Mouse (Mus musculus): ENCODE results near the gene Luzp1. TPM values are rescaled to one million over a fixed set of nuclear protein-coding genes. Genes with fewer than 3 reads are reported as not detected.

Luzp1 gene
- total RNA-seq, 2 experiments from 2014 or later, result 37.8 to 41.4 TPM

- DNase-seq, result no peak
- intact Hi-C loops (cut with DNase I), result loop anchor here (5.0 kb wide), 1 partner anchor 141 kb away; the partner anchor contains the start of gene Kdm1a
Measured at GRCm38 (mm10) chr4:136461761-136462085, 7.8 kb upstream of the Luzp1 start.

GRCm38 (mm10) chr4:136462086-136462838 lies 7.3 kb upstream of the Luzp1 start, which contains the start of gene 6030445D17Rik:
6030445D17Rik (plus strand) TSS chr4:136462250.
- DNase-seq, result peak; percentile 83 to 87
- intact Hi-C loops (cut with DNase I), result loop anchor here (5.0 kb wide), 1 partner anchor 140 kb away; the partner anchor contains the start of gene Kdm1a

GRCm38 (mm10) chr4:136462839-136463178 lies 6.8 kb upstream of the Luzp1 start:
- DNase-seq, result no peak
- intact Hi-C loops (cut with DNase I), result loop anchor here (5.0 kb wide), 1 partner anchor 139 kb away; the partner anchor contains the start of gene Kdm1a

GRCm38 (mm10) chr4:136463436-136463835 lies 6.1 kb upstream of the Luzp1 start:
- DNase-seq, result no peak
- intact Hi-C loops (cut with DNase I), result loop anchor here (5.0 kb wide), 1 partner anchor 139 kb away; the partner anchor contains the start of gene Kdm1a

GRCm38 (mm10) chr4:136466226-136466625 lies 3.3 kb upstream of the Luzp1 start:
- intact Hi-C loops (cut with DNase I), result no loop called here
- DNase-seq, result peak; percentile 30 to 47

GRCm38 (mm10) chr4:136468553-136469327 lies 821 bp upstream of the Luzp1 start:
- DNase-seq, result no peak
- intact Hi-C loops (cut with DNase I), result no loop called here

- intact Hi-C loops (cut with DNase I), result loop anchor here (2.0 to 5.0 kb wide), 2 partner anchors 19 to 57 kb away; no protein-coding TSS in a partner anchor
Measured at GRCm38 (mm10) chr4:136469941-136470346, 383 bp downstream of the Luzp1 start.

GRCm38 (mm10) chr4:136470347-136471071 lies 948 bp downstream of the Luzp1 start:
- intact Hi-C loops (cut with DNase I), result loop anchor here (2.0 to 5.0 kb wide), 2 partner anchors 18 to 57 kb away; no protein-coding TSS in a partner anchor
- peak; percentile 63 to 76 for DNase-seq

More at GRCm38 (mm10) chr4:136469941-136470346, 383 bp downstream of the Luzp1 start:
- DNase-seq, result no peak

- intact Hi-C loops (cut with DNase I), result no loop called here
- no peak for DNase-seq
Measured at GRCm38 (mm10) chr4:136476692-136477091, 7.1 kb downstream of the Luzp1 start.

GRCm38 (mm10) chr4:136486549-136486948 lies 17.0 kb downstream of the Luzp1 start:
- no peak for DNase-seq
- intact Hi-C loops (cut with DNase I), result no loop called here

- DNase-seq, result no peak
- intact Hi-C loops (cut with DNase I), result no loop called here
Measured at GRCm38 (mm10) chr4:136495993-136496392, 26.4 kb downstream of the Luzp1 start.

GRCm38 (mm10) chr4:136505426-136506215 lies 36.1 kb downstream of the Luzp1 start:
- intact Hi-C loops (cut with DNase I), result no loop called here

GRCm38 (mm10) chr4:136509857-136510256 lies 40.3 kb downstream of the Luzp1 start:
- DNase-seq, result peak in 1 of 2 experiments; percentile 37
- intact Hi-C loops (cut with DNase I), result no loop called here

More at GRCm38 (mm10) chr4:136505426-136506215, 36.1 kb downstream of the Luzp1 start:
- DNase-seq, result no peak

GRCm38 (mm10) chr4:136511708-136512107 lies 42.1 kb downstream of the Luzp1 start:
- intact Hi-C loops (cut with DNase I), result no loop called here
- DNase-seq, result no peak

- DNase-seq, result peak in 1 of 2 experiments; percentile 9
- intact Hi-C loops (cut with DNase I), result no loop called here
Measured at GRCm38 (mm10) chr4:136512905-136513304, 43.3 kb downstream of the Luzp1 start.

GRCm38 (mm10) chr4:136518141-136518540 lies 48.6 kb downstream of the Luzp1 start:
- intact Hi-C loops (cut with DNase I), result no loop called here
- no peak for DNase-seq

GRCm38 (mm10) chr4:136518576-136518975 lies 49.0 kb downstream of the Luzp1 start:
- DNase-seq, result no peak
- intact Hi-C loops (cut with DNase I), result no loop called here

GRCm38 (mm10) chr4:136519866-136520265 lies 50.3 kb downstream of the Luzp1 start:
- intact Hi-C loops (cut with DNase I), result loop anchor here (10.0 kb wide), 1 partner anchor 155 kb away; no protein-coding TSS in a partner anchor

GRCm38 (mm10) chr4:136521898-136522297 lies 52.3 kb downstream of the Luzp1 start:
- intact Hi-C loops (cut with DNase I), result loop anchor here (10.0 kb wide), 1 partner anchor 157 kb away; no protein-coding TSS in a partner anchor

More at GRCm38 (mm10) chr4:136519866-136520265, 50.3 kb downstream of the Luzp1 start:
- DNase-seq, result no peak

More at GRCm38 (mm10) chr4:136521898-136522297, 52.3 kb downstream of the Luzp1 start:
- DNase-seq, result no peak

Data from heart, postnatal 36 days (tissue).